Mouse (Mus musculus): ENCODE results near the gene Rnf149.

DNA sequence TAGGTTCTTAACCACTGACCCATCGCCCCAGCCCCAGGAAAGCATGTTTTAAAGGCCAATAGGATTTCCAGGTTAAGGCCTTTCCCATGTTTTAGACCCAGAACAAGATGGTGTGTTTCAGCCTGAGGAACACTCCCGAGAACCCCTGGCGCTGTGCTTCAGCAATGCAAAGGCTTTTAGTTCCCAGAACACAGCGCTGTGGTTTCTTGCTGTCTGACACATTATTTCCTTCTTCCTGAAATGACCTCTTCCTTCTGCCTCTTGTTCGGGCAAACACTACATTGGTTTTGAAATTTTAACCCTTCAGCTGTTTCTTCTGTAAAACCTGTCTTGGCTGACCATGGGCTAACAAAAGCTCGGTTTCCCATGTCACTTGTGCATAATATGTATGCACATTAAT is 1.9 kb upstream of the Rnf149 start:
- no peak for TF ChIP-seq POLR2A (IDR thresholded peaks at IDR 0.05; ENCODE audit: extremely low read depth, insufficient read depth, low read length)
- no peak for TF ChIP-seq CTCF (IDR thresholded peaks at IDR 0.05; ENCODE audit: low read depth, low read length)
